Mouse (Mus musculus): ENCODE measurements around the gene 4930524B15Rik. TPM values are rescaled to one million over a fixed set of nuclear protein-coding genes. Genes with fewer than 3 reads are reported as not detected.
"Not testable (repeated sequence)": the region's sequence is repeated elsewhere in the genome, so short reads cannot be mapped to it uniquely, and the experiment has no call there.

The 4930524B15Rik gene
- polyA plus RNA-seq, 1 experiment: not detected

DNA sequence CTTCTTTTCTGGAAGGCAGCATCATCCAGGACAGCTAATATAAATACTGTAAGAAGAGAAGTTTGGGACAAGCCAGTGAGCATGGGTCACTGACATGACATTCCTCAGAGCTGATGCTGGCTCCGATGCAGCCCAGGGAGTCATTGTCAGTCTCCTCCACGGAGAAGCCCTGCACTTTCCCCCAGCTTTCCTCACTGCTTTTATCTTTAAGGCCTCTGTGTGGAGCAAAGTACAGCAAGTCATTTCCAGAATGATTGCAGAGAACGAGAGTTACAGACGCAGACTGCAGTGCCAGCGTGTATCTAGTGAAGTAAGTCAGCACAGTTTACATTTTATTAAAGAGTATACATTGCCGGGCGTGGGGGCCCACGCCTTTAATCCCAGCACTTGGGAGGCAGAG lies 9.4 kb downstream of the 4930524B15Rik start:
- H3K4me3 ChIP-seq (ENCODE audit: insufficient read depth, low read depth, low read length): no peak overlapping the region
- no peak overlapping the region for H3K27ac ChIP-seq (replicated peaks; ENCODE audit: low read depth, low read length)
- no peaks in the 10 kb centered on the region for H3K4me1 ChIP-seq (ENCODE audit: control insufficient read depth, insufficient read depth, insufficient read length, low read length)

GRCm38 (mm10) chr11:31975678-31976077 lies 10.3 kb downstream of the 4930524B15Rik start:
- H3K4me3 ChIP-seq (ENCODE audit: insufficient read depth, low read depth, low read length): no peak overlapping the region
- no peak overlapping the region for H3K27ac ChIP-seq (replicated peaks; ENCODE audit: low read depth, low read length)
- H3K4me1 ChIP-seq (ENCODE audit: control insufficient read depth, insufficient read depth, insufficient read length, low read length): no peaks in the 10 kb centered on the region

- Histone ChIP-seq H3K4me1 (ENCODE audit: control insufficient read depth, insufficient read depth, insufficient read length, low read length) (no peaks in the 10 kb centered on the region), H3K4me3 (ENCODE audit: insufficient read depth, low read depth, low read length) (no peak overlapping the region), H3K27ac (replicated peaks; ENCODE audit: low read depth, low read length) (no peak overlapping the region)
These were observed 10.7 kb downstream of the 4930524B15Rik start for GRCm38 (mm10) chr11:31976137-31976536.

GRCm38 (mm10) chr11:31980089-31980488 lies 14.7 kb downstream of the 4930524B15Rik start:
- not testable (repeated sequence) for H3K4me3 ChIP-seq (ENCODE audit: insufficient read depth, low read depth, low read length); H3K4me1 ChIP-seq (ENCODE audit: control insufficient read depth, insufficient read depth, insufficient read length, low read length); H3K27ac ChIP-seq (replicated peaks; ENCODE audit: low read depth, low read length)

DNA sequence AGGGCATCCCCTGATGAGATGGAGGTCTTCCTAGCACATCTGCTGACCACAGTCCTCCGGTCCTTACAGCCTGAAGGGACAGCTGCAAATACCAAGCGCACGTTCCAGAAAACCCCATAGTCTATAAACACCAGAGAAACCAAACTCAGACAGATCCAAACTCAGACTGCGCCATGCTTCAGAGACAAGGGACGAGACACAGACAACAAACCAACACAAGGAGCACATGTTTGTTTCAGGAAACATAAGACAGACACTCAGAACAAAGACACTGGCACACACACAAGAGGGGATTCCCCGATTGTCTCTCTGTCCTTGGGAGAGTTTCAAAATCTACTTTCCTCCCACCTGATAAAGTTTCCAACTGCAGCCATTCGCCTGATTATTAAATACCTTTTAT lies 16.4 kb downstream of the 4930524B15Rik start:
- no peak overlapping the region for H3K27ac ChIP-seq (replicated peaks; ENCODE audit: low read depth, low read length)
- no peak overlapping the region for H3K4me3 ChIP-seq (ENCODE audit: insufficient read depth, low read depth, low read length)
- H3K4me1 ChIP-seq (ENCODE audit: control insufficient read depth, insufficient read depth, insufficient read length, low read length): no peaks in the 10 kb centered on the region

GRCm38 (mm10) chr11:31982247-31982943 lies 17.0 kb downstream of the 4930524B15Rik start:
- not testable (repeated sequence) for H3K4me1 ChIP-seq (ENCODE audit: control insufficient read depth, insufficient read depth, insufficient read length, low read length); H3K4me3 ChIP-seq (ENCODE audit: insufficient read depth, low read depth, low read length); H3K27ac ChIP-seq (replicated peaks; ENCODE audit: low read depth, low read length)

DNA sequence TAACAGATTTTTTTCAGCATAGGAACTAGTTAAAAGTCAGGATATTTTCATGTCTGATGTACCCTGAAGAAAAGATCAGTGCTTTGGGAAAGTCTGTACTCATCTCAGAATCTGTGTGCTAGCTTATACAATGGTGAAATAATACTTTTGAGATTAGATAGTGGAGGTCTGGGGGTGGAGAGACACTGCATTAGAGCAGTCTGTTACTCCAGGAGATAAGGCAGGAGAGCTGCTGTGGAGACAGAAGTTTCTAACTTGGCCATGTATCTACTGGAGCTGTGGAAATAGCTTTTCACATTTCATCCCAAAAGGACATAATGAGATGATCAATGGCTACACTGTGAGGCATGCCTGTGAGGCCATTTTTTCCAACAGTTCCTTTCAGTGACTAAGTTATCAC lies 17.9 kb downstream of the 4930524B15Rik start:
- H3K4me3 ChIP-seq (ENCODE audit: insufficient read depth, low read depth, low read length): no peak overlapping the region
- no peak overlapping the region for H3K27ac ChIP-seq (replicated peaks; ENCODE audit: low read depth, low read length)
- H3K4me1 ChIP-seq (ENCODE audit: control insufficient read depth, insufficient read depth, insufficient read length, low read length): no peaks in the 10 kb centered on the region

DNA sequence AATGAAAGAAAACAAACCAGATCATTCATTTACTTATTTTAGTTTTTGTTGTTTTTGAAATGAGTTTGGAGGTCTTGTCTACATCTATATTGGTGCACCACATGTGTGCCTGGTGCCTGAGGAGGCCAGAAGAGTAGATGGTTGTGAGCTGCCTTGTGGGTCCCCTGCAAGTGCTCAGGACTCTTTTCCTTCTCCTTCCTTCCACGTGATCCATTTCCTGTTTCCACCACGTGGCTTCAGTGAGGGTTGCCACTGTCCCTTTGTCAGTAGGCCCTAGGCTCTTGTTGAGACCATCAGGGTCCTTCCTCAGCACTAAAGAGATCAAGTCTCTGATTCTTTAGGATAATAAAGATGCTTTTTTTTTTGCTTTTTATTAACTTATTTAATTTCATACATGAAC lies 19.4 kb downstream of the 4930524B15Rik start:
- H3K27ac ChIP-seq (replicated peaks; ENCODE audit: low read depth, low read length): no peak overlapping the region
- H3K4me3 ChIP-seq (ENCODE audit: insufficient read depth, low read depth, low read length): no peak overlapping the region

GRCm38 (mm10) chr11:31992535-31992934 lies 27.1 kb downstream of the 4930524B15Rik start:
- Histone ChIP-seq H3K27ac (replicated peaks; ENCODE audit: low read depth, low read length) (no peak overlapping the region), H3K4me1 (ENCODE audit: control insufficient read depth, insufficient read depth, insufficient read length, low read length) (no peaks in the 10 kb centered on the region), H3K4me3 (ENCODE audit: insufficient read depth, low read depth, low read length) (no peak overlapping the region)

More for the DNA sequence above, 19.4 kb downstream of the 4930524B15Rik start:
- H3K4me1 ChIP-seq (ENCODE audit: control insufficient read depth, insufficient read depth, insufficient read length, low read length): no peaks in the 10 kb centered on the region

DNA sequence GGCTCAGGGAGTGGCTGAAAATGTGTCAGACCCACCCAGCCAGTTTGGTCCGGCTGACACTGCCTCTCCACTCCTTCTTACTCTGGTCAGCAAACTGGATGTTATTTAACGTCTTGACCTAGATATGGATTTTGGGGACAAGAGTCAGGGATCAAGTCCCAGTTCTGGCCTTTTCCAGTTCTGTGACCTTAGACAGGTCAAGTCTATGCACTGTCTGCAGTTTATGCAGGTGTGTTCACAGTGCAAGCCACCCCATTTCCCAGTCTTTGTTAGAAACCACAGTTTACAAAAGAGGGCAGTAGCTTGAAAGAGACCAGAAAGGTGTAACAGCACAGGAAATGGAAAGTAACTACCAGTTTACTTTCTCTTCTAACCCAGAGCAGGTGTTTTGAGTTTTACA lies 34.3 kb downstream of the 4930524B15Rik start:
- Histone ChIP-seq H3K27ac (replicated peaks; ENCODE audit: low read depth, low read length) (no peak overlapping the region), H3K4me3 (ENCODE audit: insufficient read depth, low read depth, low read length) (no peak overlapping the region), H3K4me1 (ENCODE audit: control insufficient read depth, insufficient read depth, insufficient read length, low read length) (no peaks in the 10 kb centered on the region)

DNA sequence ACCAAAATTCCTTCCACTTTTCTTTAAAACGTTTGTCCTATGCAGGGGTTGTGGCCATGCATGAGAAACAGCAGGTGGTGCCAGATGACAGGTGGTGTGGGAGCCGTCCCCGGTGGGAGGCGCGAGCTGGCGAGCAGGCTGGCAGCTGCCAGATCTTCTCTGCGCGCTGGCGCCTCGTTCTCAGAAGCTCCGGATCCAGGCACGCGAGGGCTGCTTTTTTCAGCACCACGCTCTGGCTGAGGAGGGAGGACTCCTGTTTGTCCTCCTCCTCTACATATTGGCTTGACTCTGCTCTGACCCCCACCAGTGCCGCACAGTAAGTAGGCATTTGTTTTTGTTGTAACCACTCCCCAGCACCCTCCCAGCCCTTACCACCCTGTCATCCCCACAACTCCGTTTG lies 34.9 kb downstream of the 4930524B15Rik start, which contains the start of gene Nsg2:
Gene Nsg2 (plus strand): TSS at position 183 of the 400 bp plus-strand sequence.
- Histone ChIP-seq H3K4me1 (ENCODE audit: control insufficient read depth, insufficient read depth, insufficient read length, low read length) (no peaks in the 10 kb centered on the region), H3K27ac (replicated peaks; ENCODE audit: low read depth, low read length) (no peak within 1 kb of the TSS), H3K4me3 (ENCODE audit: insufficient read depth, low read depth, low read length) (no peak within 1 kb of the TSS)

- no peak overlapping the region for H3K4me3 ChIP-seq (ENCODE audit: insufficient read depth, low read depth, low read length)
These were observed 36.0 kb downstream of the 4930524B15Rik start for GRCm38 (mm10) chr11:32001181-32001910.

DNA sequence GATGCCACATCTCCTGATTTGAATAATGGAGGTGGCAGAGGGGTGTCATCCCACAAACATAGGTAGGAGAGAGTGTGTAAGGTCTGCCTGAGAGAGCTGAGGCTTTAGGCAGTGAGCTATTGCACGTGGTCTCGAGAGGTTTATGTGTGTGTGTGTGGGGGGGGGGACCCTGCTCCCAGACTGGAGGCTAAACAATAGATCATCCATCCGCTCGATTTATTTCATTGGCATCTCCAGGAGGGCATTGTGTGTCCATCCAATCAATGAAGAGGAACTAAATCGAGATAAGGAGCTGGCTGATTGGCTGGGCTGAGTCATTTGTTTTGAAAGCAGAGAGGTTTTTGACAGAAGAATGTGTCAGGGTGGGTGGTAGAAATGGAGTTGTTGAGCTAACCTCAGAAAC lies 37.3 kb downstream of the 4930524B15Rik start:
- H3K4me1 ChIP-seq (ENCODE audit: control insufficient read depth, insufficient read depth, insufficient read length, low read length): no peaks in the 10 kb centered on the region
- H3K4me3 ChIP-seq (ENCODE audit: insufficient read depth, low read depth, low read length): no peak overlapping the region
- no peak overlapping the region for H3K27ac ChIP-seq (replicated peaks; ENCODE audit: low read depth, low read length)

More at GRCm38 (mm10) chr11:32001181-32001910, 36.0 kb downstream of the 4930524B15Rik start:
- no peak overlapping the region for H3K27ac ChIP-seq (replicated peaks; ENCODE audit: low read depth, low read length)
- no peaks in the 10 kb centered on the region for H3K4me1 ChIP-seq (ENCODE audit: control insufficient read depth, insufficient read depth, insufficient read length, low read length)

DNA sequence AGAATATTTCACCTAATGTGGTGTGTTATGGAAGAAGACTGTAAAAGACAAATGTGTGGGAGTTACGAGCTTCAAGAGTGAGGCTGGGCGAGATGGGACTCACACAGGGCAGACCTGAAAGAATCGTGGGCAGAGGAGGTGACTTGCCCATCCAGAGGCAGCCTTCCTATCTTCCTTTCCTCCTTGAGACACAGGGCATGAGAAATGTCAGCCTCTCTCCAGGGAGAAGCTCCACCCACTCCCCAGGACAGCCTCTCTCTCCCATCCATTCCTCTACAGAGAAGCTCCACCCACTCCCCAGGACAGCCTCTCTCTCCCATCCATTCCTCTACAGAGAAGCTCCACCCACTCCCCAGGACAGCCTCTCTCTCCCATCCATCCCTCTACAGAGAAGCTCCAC lies 42.7 kb downstream of the 4930524B15Rik start:
- not testable (repeated sequence) for H3K27ac ChIP-seq (replicated peaks; ENCODE audit: low read depth, low read length); H3K4me1 ChIP-seq (ENCODE audit: control insufficient read depth, insufficient read depth, insufficient read length, low read length); H3K4me3 ChIP-seq (ENCODE audit: insufficient read depth, low read depth, low read length)

GRCm38 (mm10) chr11:32008852-32009251 lies 43.5 kb downstream of the 4930524B15Rik start:
- Histone ChIP-seq H3K4me1 (ENCODE audit: control insufficient read depth, insufficient read depth, insufficient read length, low read length) (no peaks in the 10 kb centered on the region), H3K27ac (replicated peaks; ENCODE audit: low read depth, low read length) (no peak overlapping the region), H3K4me3 (ENCODE audit: insufficient read depth, low read depth, low read length) (no peak overlapping the region)

All from brown adipose tissue, adult 24 weeks (tissue).